Mouse (Mus musculus) yolk sac, embryonic 10.5 days (tissue): ENCODE data around the gene Wnt10b.

Experiments
- DNase-seq: peaks from one replicate; pipeline ENCODE4 v3.0.0-alpha.2; 2017; ENCODE audit warnings: low spot score

Wnt10b gene

DNA sequence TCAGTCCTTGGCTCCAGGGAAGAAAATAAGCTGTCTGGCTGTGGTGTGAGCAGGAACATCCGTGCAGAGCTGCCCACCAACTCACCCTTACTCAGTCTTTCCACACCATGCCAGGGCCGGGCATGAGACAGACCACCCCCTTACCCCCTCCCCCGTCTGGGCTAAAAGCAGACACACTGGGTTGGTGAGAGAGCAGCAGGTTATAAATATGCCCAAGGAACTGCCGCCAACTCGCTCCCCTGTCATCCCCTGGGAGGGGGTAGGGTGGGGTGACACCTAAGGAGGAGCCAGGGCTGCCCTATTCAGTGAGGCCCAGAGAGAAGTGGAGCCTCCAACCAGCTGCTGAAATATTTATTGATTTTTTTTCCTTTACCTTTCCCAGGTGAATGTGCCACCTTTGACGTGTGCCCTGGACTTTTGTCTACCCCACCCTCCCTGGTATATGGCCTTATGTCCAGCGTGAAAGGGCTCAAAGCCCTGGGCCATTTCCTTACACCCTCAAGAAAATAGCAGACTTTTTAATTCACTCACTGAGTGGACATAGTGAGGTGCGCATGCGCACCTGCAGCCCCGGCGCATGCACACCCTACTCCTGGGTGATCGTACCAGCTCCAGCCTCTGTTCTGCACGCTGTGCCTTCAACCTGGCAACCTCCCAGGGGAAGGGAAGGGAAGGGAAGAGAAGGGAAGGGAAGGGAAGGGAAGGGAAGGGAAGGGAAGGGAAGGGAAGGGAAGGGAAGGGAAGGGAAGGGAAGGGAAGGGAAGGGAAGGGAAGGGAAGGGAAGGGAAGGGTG lies 19.0 kb upstream of the Wnt10b start:
- DNase-seq = no peak

DNA sequence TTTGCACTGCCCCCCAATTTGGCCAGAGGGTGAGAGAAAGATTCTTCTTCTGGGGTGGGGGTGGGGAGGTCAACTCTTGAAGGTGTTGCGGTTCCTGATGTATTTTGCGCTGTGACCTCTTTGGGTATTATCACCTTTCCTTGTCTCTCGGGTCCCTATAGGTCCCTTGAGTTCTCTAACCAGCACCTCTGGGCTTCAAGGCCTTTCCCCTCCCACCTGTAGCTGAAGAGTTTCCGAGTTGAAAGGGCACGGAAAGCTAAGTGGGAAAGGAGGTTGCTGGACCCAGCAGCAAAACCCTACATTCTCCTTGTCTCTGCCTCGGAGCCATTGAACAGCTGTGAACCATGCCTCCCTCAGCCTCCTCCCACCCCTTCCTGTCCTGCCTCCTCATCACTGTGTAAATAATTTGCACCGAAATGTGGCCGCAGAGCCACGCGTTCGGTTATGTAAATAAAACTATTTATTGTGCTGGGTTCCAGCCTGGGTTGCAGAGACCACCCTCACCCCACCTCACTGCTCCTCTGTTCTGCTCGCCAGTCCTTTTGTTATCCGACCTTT lies 15.3 kb upstream of the Wnt10b start:
- DNase-seq = no peak

DNA sequence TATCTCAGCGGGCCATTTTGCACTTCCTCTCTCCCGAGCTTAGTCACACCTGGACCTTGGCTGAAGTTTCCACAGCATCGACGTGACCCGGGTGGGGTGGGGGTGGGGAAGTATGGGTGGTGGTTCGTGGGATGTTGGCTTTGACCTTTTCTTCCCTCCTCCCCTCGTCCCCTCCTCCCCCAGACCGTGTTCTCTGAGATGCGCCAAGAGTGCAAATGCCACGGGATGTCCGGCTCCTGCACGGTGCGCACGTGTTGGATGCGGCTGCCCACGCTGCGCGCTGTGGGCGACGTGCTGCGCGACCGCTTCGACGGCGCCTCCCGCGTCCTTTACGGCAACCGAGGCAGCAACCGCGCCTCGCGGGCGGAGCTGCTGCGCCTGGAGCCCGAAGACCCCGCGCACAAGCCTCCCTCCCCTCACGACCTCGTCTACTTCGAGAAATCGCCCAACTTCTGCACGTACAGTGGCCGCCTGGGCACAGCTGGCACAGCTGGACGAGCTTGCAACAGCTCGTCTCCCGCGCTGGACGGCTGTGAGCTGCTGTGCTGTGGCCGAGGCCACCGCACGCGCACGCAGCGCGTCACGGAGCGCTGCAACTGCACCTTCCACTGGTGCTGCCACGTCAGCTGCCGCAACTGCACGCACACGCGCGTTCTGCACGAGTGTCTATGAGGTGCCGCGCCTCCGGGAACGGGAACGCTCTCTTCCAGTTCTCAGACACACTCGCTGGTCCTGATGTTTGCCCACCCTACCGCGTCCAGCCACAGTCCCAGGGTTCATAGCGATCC lies 14.5 kb upstream of the Wnt10b start:
- no peak for DNase-seq

DNA sequence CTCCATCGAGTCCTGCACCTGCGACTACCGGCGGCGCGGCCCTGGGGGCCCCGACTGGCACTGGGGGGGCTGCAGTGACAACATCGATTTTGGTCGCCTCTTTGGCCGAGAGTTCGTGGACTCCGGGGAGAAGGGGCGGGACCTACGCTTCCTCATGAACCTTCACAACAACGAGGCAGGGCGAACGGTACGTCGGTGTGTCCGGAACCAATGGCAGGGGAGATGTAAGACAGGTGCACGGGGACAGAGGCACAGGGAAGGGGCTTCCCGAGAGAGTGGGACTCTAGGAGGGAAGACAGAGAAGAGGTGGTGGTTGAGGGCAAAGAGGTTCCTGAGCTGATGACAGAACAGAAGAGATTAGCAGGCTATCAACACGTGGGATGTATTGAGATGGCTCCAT lies 13.8 kb upstream of the Wnt10b start:
- no peak for DNase-seq

DNA sequence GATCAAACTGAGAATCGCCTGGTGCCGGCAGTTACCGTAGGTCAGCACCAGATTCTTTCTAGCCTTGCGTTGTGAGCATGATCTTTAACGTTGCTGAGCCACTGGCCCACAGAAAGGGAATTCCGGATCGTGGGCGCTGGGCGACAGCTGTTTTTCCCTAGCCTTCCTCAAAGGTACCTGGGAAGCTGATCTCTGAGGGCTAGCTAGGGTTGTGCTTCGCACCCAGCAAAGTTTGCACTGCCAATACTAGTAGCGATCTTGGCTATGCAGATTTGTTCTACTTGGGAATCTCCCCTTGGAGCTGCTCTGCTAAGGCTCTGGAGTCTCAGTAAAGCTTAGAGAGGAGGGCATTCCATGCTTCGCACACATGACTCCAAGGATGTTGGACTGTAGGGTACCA lies 13.3 kb upstream of the Wnt10b start:
- no peak for DNase-seq

DNA sequence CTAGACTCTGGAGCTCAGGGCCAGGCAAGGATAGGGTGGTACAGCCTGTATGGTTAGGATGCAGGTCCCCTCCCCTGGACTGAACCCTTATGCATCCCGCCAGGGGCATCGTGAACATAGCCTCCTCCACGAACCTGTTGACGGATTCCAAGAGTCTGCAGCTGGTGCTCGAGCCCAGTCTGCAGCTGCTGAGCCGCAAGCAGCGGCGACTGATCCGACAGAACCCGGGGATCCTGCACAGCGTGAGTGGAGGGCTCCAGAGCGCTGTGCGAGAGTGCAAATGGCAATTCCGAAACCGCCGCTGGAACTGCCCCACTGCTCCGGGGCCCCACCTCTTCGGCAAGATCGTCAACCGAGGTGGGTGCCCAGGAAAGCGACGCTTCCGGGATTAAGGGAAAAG lies 12.8 kb upstream of the Wnt10b start:
- no peak for DNase-seq

DNA sequence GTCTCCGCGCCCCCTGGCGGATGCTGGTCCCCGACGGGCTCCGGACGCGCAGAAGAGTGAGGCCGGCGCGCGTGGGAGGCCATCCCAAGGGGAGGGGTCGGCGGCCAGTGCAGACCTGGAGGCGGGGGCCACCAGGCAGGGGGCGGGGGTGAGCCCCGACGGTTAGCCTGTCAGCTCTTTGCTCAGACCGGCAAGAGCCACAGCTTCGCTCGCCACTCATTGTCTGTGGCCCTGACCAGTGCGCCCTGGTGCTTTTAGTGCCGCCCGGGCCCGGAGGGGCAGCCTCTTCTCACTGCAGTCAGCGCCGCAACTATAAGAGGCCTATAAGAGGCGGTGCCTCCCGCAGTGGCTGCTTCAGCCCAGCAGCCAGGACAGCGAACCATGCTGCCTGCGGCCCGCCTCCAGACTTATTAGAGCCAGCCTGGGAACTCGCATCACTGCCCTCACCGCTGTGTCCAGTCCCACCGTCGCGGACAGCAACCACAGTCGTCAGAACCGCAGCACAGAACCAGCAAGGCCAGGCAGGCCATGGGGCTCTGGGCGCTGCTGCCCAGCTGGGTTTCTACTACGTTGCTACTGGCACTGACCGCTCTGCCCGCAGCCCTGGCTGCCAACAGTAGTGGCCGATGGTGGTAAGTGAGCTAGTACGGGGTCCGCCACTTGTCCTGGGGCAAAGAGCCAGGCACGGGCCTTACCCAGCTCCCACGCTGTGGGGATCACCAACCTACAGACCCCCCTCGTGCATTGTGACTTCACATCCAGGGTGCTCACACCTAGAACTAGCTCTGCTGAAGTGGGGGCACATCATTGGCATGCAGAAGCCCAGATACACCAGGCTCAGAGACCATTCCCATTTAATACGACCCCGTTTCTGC lies 11.9 kb upstream of the Wnt10b start, which contains the start of gene Wnt1:
Wnt1 (plus strand) TSS at position 197 of the 875 bp plus-strand sequence.
- no peak for DNase-seq

DNA sequence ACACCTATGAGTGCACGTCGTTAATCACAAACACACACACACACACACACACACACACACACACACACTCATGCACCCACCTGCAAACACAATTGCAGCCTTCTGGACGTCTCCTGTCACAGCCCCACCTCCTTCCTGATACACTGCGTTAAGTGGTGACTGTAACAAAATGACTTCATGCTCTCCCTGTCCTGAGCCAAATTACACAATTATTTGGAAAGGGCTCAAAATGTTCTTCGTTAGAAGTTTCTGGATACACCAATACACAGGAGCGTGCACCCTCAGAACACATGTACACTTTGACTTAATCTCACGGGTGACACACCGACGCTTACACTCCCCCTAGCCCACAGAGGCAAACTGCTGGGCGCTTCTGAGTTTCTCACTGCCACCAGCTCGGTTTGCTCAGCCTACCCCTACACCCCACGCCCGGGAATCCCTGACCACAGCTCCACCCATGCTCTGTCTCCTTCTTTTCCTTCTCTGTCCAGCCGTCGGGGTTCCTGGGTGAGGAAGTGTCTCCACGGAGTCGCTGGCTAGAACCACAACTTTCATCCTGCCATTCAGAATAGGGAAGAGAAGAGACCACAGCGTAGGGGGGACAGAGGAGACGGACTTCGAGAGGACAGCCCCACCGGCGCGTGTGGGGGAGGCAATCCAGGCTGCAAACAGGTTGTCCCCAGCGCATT lies 11.2 kb upstream of the Wnt10b start:
- no peak for DNase-seq

DNA sequence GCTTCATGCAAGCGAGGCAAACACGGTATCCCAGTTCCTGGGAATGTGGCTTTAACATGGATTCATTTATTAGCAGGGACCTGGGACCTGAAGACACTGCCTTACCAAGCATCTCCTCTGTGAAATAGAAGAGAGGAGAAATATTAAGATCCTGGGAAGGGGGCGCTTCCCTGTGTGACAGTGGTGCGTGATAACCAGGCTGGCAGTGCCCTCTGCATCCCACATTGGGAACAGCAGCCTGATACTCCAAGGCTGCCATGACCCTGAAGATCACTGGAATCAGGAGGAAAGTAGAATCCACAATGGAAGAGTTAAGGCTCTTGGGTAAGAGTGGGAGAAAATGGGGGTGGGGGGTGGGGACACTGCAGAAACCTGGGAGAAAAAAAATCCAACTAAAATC lies 10.0 kb upstream of the Wnt10b start:
- DNase-seq = no peak

DNA sequence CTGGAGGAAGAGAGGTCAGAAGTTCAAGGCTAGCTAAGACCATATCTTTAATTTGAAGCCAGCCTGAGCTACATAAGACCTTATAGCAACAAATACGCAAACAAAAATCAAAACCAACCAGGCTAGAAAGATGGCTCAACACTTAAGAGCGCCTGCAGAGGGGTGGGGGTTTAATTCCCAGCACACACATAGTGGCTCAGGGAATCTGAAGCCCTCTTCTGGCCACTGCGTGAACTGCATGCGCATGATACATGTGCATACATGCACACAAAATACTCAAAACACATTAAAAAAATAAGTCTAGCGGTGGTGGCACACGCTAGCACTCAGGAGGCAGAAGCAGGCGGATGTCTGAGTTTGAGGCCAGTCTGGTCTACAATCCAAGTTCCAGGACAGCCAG lies 7.8 kb upstream of the Wnt10b start:
- DNase-seq = no peak

DNA sequence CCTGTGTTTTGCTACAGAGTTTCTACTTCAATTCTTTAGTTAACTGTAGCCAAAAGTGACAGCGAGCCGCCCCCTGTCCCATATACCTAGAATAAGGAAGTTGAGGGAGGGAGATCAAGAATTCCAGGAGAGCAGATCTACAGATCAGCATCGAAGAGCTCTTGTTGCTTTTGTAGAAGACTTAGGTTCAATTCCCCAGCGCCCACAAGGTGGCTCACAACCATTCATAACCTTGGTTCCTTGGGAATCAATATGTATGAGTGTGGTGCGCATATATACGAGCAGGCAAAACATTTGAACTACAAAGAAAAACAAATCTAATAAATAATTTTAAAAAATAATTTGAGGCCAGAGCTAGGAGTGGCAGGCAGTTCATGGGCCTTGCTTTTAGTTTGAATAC lies 3.2 kb upstream of the Wnt10b start:
- no peak for DNase-seq

DNA sequence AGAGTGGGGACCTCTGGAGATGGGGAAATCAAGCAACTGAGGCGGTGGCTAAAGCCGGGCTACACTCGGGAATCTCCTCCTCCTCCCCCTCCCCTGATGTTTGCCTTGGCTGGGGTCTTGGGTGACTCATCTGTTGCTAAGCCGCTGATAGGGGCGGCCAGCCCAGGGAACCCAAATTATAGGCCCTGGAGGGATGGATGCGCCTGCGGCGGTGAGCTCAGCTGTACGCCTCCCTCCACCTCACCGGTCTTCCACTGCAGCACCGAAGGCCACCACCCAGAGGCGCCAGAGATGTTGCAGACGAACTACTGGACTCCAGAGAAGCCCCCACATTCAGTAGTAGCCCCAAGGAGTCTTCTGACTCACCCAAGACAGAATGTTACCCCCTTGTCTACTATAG lies 2.6 kb upstream of the Wnt10b start:
- DNase-seq = no peak

DNA sequence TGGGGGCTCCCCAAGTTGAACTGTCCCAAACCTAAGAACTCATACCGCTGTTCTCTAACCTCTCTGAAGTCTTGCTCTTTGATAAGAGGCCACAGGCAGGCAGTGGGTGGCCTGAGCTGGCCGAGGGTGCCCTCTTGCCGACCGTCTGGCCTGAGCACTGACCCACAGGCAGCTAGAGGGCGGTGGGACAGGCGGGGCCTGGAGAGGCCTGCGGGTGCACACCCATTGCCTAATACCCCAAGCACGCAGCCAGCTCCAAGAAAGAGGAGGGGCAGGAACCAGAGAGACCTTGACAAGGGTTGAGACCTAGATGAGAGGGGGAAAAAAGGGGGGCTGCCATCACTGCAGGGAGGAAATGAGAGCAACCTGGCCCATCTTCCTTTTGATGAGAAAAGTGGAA lies 2.1 kb upstream of the Wnt10b start:
- no peak for DNase-seq

DNA sequence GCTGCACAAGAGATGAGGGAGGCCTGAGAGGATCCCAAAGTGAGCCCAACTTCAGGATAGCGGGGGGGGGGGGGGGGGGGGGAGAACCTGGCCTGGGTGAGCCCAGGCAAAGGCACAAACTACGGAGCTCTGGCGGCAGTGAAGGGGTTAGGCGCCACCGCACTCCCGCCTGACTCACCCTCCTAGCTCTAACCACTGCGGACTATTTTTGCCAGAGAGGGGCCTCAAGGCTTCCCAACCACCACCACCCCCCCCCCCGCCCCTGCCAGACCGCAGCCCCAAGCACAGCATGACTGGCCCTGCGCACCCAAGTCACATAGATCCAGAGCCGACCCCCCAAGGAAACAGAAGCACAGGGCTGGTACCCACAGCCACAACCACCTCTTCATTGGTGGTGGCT lies 856 bp upstream of the Wnt10b start:
- DNase-seq = no peak

DNA sequence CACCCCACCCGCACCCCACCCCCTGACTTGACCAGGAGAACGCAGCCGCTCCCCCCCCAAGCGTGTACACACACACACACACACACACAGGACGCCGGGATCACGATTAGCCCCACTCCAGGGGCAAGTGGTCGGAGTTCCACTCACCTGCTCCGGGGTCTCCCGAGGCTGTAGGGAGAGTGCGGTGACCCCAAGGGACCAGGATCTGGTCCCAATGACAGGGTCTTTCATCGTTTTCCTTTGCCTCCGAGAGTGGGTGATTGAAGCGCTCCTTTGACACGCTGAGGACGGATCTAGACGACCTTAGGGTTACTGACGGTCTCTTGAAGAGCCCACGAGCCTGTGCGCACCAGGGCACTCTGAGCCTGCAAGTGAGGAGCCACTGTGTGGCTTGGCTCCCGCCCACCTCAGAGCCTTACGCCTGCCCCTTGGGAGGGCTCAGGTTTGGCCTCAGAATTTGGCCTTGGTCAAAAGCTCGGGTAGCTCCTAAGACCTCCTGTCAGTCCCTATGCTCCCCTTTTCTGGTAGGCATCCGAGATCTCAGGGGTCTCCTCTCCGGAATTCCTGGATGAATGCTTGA lies 331 bp upstream of the Wnt10b start:
- no peak for DNase-seq

DNA sequence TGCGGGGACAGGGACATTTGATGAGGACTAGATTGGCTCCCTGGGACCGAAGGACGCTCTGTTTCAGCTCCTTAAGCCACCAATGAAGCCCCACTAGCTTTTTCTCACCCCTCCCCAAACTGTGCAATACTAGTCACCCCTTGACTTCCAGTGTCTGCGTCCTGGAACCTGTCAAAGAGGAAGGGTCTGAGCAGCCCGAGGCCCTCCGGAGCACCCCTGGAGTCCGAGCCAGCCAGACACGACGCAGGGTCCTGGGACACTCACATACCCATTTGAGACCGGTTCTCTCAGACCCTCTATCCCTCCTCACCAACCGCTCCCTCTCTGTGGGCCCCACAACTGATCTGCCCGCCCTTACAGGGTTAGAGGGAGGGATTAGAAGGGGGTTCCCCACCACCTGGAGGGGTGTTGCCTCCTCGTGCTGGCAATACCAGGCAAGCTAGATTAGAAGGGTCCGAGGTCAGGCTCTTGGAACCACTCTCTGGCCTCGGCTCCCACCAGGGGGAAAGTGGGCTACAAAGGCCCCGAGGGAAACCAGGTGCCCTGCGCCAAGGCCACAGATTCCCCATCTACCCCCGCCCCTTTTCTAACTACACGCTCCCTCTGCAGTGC lies 839 bp downstream of the Wnt10b start:
- DNase-seq = no peak

DNA sequence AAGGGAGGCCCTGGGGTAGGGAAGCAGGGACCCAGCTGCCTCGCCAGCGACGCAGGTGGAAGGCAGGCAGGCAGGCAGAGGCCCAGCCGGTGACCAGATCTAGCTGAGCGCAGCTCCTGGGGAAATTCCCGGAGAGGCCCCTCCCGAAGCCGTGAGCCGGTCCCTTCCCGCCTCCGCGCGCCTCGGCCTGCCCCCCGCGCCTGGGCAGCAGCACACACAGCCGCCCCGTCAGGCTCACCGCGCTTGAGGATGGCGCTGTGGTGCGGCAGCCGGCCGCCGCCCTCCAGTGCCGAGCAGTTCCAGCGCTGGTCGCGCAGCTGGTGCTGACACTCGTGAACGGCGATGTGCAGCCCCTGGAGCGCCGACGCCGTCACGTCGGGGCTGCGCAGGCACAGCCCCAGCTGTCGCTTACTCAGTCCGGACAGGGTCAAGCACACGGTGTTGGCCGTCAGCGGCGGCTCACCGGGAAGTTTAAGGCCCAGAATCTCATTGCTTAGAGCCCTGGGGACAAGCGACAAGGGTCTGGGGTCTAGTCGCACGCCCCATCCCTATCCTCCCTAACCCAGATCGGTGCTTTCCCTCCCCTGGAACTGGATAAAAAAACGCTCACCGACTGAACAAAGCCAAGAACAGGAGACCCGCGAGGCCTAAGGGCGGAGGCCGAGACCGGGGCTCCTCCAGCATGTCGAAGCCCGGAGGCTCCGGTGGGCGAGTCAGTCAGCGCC lies 1.5 kb downstream of the Wnt10b start:
- DNase-seq = no peak

DNA sequence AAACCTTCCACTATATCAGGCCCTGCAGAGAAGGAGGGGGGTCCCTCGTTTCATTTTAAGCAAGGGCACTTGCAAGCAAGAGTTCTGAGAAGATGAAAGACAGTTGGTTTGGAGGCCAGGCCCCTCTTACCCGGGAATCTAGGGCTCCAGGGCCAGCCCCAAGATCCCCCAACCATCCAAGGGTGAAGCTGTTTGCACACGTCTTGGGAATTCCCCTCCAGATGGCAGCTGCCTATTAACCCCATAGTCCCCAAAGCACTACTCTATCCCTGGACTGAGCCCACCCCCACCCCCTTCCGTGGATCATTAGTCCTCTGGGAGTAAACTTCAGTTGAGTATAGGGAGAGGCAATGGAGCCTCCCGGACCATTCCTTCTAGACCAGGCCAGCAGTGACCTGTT lies 2.4 kb downstream of the Wnt10b start:
- DNase-seq = no peak

DNA sequence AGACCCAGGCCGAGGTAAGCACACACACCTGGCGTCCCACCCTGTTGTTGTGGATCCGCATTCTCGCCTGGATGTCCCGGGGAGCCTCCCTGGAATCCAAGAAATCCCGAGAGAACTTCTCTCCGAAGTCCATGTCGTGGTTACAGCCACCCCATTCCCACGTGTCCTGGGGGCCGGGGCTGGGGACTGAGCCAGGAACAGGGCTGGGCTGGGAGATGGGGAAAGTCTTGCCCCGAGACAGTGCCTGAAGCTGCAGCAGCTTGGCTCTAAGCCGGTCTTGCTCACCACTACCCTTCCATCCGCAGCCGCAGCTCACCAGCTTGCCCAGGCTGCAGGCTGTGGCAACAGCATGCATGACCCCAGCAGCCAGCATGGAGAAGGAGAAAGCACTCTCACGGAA lies 3.9 kb downstream of the Wnt10b start:
- no peak for DNase-seq
